Mouse (Mus musculus) ES-E14 (cell line): ENCODE results near the gene Bnc2.

ENCODE experiments used
- CHD2 ChIP-seq: IDR thresholded peaks from 2 replicates; pipeline ENCODE4 v1.6.1; 2014; ENCODE audit warnings: mild to moderate bottlenecking, low read depth, low read length, inconsistent platforms
- HCFC1 ChIP-seq: IDR thresholded peaks from 2 replicates; pipeline ENCODE4 v1.6.1; 2012; ENCODE audit warnings: low read length, inconsistent platforms, borderline replicate concordance; ENCODE audit not compliant: insufficient read depth
- MAFK ChIP-seq: IDR thresholded peaks from 2 replicates; pipeline ENCODE4 v1.6.1; 2014; ENCODE audit warnings: mild to moderate bottlenecking, low read depth, low read length, inconsistent platforms; ENCODE audit not compliant: insufficient read depth
- ZC3H11A ChIP-seq: IDR thresholded peaks from 2 replicates; pipeline ENCODE4 v1.6.1; 2012; ENCODE audit warnings: low read depth, mild to moderate bottlenecking, inconsistent platforms, low read length, borderline replicate concordance

DNA sequence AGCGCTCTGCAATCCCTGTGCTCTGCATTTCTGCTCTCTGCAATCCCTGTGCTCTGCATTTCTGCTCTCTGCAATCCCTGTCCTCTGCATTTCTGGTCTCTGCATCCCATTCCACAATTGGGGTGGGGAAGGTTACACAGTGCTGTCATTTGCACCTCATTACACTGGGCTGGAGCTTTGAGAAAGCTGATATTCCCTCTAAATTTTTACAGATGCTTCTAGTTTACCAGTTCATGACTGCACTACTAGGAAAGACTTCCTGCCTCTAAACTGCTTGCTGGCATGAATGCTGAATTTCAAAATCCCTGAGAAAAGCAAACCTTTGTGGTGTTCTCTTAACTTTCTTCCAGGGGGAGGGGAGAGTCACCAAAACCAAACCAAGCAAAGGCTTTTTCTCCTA is 41.1 kb downstream of the Bnc2 start:
- TF ChIP-seq CHD2 (no peak), HCFC1 (no peak), ZC3H11A (no peak), MAFK (no peak)
